Comparison of ENCODE assay signal across 16 mouse cellular contexts in genomic region chr9:104130141-104130755, GRCm38 (mm10). TPM values are rescaled to one million over a fixed set of nuclear protein-coding genes. Genes with fewer than 3 reads are reported as not detected.
A peak's percentile ranks its signal among the peaks of the same experiment; 100 is the strongest.
DNase-seq lines count a peak whose midpoint lies in the region; ATAC-seq and TF ChIP-seq lines count a peak whose summit lies in the region.
"Had no signal": no experiment of that assay in that cellular context is flagged by ENCODE, and none has a peak within 500 bp of the region (broad histone marks: within the 10 kb centered on the region; RNA-seq: fewer than 3 reads in every experiment).

No protein-coding gene starts in this region.

- no peaks in the 10 kb centered on the region for H3K27me3 ChIP-seq in liver, adult 2 months (ENCODE audit: control insufficient read depth, insufficient read depth, low read length)
- no peaks in the 10 kb centered on the region for H3K27me3 ChIP-seq in liver, embryonic 11.5 days (replicated peaks; ENCODE audit: control insufficient read depth, insufficient read depth, low read length)
- H3K27me3 ChIP-seq in heart, postnatal 0 days (ENCODE audit: control insufficient read depth, insufficient read depth, low read length) = no peaks in the 10 kb centered on the region
- H3K27me3 ChIP-seq: CH12.LX; hindbrain, embryonic 15.5 days; midbrain, embryonic 12.5 days had no signal

- no peak for TF ChIP-seq EP300 in heart, postnatal 0 days (IDR thresholded peaks at IDR 0.05; ENCODE audit: low read depth)

- no peaks in the 10 kb centered on the region for H3K9me3 ChIP-seq in liver, embryonic 11.5 days (ENCODE audit: control insufficient read depth, low read length)
- H3K9me3 ChIP-seq in heart, postnatal 0 days (replicated peaks; ENCODE audit: control insufficient read depth, low read length) = no peaks in the 10 kb centered on the region
- H3K9me3 ChIP-seq: hindbrain, embryonic 15.5 days; midbrain, embryonic 12.5 days had no signal

- ATAC-seq in liver, embryonic 11.5 days (replicated peaks; ENCODE audit: low FRiP score) = no peak
- peak; percentile 68; the same call in 1 of the 2 replicates for ATAC-seq in heart, postnatal 0 days (ENCODE audit: insufficient read depth, low read depth)
- ATAC-seq in erythroid progenitor cell, adult 5-6 weeks (replicated peaks; ENCODE audit: low FRiP score, poor library complexity, severe bottlenecking) = no peak

- TF ChIP-seq CTCF in liver, adult 2 months (IDR thresholded peaks at IDR 0.05; ENCODE audit: low read depth, low read length) = no peak
- no peak for TF ChIP-seq CTCF in heart, postnatal 0 days (IDR thresholded peaks at IDR 0.05; ENCODE audit: low read depth)

- no peaks in the 10 kb centered on the region for H3K79me2 ChIP-seq in liver, adult 2 months (ENCODE audit: control insufficient read depth, insufficient read depth, low read length)

- intact Hi-C loops in gastrocnemius, postnatal 14 days (cut with DNase I; ENCODE audit: low total_unique reads) = no loop called here

- WGBS in liver, adult 2 months = 79% methylated on average over 9 of the region's 9 CpGs
- WGBS in liver, embryonic 11.5 days = 88% methylated on average over 9 of the region's 9 CpGs
- WGBS in heart, postnatal 0 days = 55% methylated on average over 9 of the region's 9 CpGs

- no peak overlapping the region for H3K9ac ChIP-seq in liver, adult 2 months (ENCODE audit: low read depth, low read length)
- no peak overlapping the region for H3K9ac ChIP-seq in liver, embryonic 11.5 days (ENCODE audit: low read depth, low read length)
- H3K9ac ChIP-seq in heart, postnatal 0 days (replicated peaks; ENCODE audit: low read depth, low read length) = no peak overlapping the region
- H3K9ac ChIP-seq: hindbrain, embryonic 15.5 days; liver, embryonic 14.5 days; midbrain, embryonic 12.5 days had no signal

- H3K4me3 ChIP-seq in liver, adult 2 months (ENCODE audit: insufficient read depth, low read depth, low read length) = no peak overlapping the region
- no peak overlapping the region for H3K4me3 ChIP-seq in liver, embryonic 11.5 days (ENCODE audit: low read depth, low read length)
- no peak overlapping the region for H3K4me3 ChIP-seq in heart, postnatal 0 days (ENCODE audit: low read depth, low read length)
- H3K4me3 ChIP-seq: erythroblast, embryonic 14.5 days; hindbrain, embryonic 15.5 days; left cerebral cortex, adult 2 months; midbrain, embryonic 12.5 days had no signal

- no peaks in the 10 kb centered on the region for H3K4me1 ChIP-seq in liver, adult 2 months (ENCODE audit: control insufficient read depth, insufficient read depth, low read length)
- H3K4me1 ChIP-seq in liver, embryonic 11.5 days (replicated peaks; ENCODE audit: control insufficient read depth, insufficient read depth, low read length) = no peaks in the 10 kb centered on the region
- H3K4me1 ChIP-seq in heart, postnatal 0 days (ENCODE audit: control insufficient read depth, insufficient read depth) = no peaks in the 10 kb centered on the region

- no peak overlapping the region for H3K27ac ChIP-seq in liver, adult 2 months (replicated peaks; ENCODE audit: insufficient read depth, low read depth, low read length)
- H3K27ac ChIP-seq in liver, embryonic 11.5 days (ENCODE audit: low read depth, low read length) = no peak overlapping the region
- H3K27ac ChIP-seq in heart, postnatal 0 days (ENCODE audit: low read depth) = no peak overlapping the region
- H3K27ac ChIP-seq: hindbrain, embryonic 15.5 days; left cerebral cortex, adult 2 months; liver, embryonic 14.5 days; midbrain, embryonic 12.5 days had no signal

- no peak for TF ChIP-seq POLR2A in liver, adult 2 months (IDR thresholded peaks at IDR 0.05; ENCODE audit: extremely low read depth, insufficient read depth, low read length)

- peaks cover 28% of the 10 kb centered on the region for H3K36me3 ChIP-seq in liver, adult 2 months (ENCODE audit: control insufficient read depth, insufficient read depth, low read length)
- H3K36me3 ChIP-seq in liver, embryonic 11.5 days (ENCODE audit: control insufficient read depth, insufficient read depth, low read length) = no peaks in the 10 kb centered on the region
- peaks cover 6% of the 10 kb centered on the region; the same call in 1 of the 2 replicates for H3K36me3 ChIP-seq in heart, postnatal 0 days (replicated peaks; ENCODE audit: control insufficient read depth, insufficient read depth, low read length)
- H3K36me3 ChIP-seq: hindbrain, embryonic 15.5 days; midbrain, embryonic 12.5 days had no signal

- DNase-seq in liver, adult 2 months (ENCODE audit: extremely low read depth, low read depth, low spot score) = peak; percentile 51
- no peak for DNase-seq in liver, embryonic 11.5 days (ENCODE audit: low spot score)
- peak; percentile 32 for DNase-seq in gastrocnemius, postnatal 14 days
- peak; percentile 23 for DNase-seq in heart, postnatal 0 days (ENCODE audit: low spot score)
- peak; percentile 71 for DNase-seq in skeletal muscle tissue, adult 2 months (ENCODE audit: low read depth, low spot score)
- no peak for DNase-seq in embryo, embryonic 10 days (ENCODE audit: low spot score)
- DNase-seq: adrenal gland, postnatal 10 days; kidney, postnatal 14 days; thymus, postnatal 36 days had no signal

- no peak overlapping the region for H3K4me2 ChIP-seq in liver, embryonic 11.5 days
- H3K4me2 ChIP-seq in heart, postnatal 0 days (ENCODE audit: low read depth, low read length) = no peak overlapping the region
- H3K4me2 ChIP-seq: hindbrain, embryonic 15.5 days; midbrain, embryonic 12.5 days had no signal

RNA-seq across cellular contexts. Expression of gene Ackr4, which starts 3.5 kb away (rescaled TPM):
- 1.7 and 2.4 TPM in 2 replicates for total RNA-seq in liver, adult 2 months (2014; rRNA removed)
- 0.50 and 0.54 TPM in 2 replicates for polyA plus RNA-seq in liver, adult 2 months (2012; rRNA removed)
- polyA plus RNA-seq in liver, embryonic 11.5 days (2014; fragmentation: Nextera tagmentation; extraction: Ambion mirVana) = 0.80 and 0.94 TPM in 2 replicates
- 1 to 10 TPM; 1.9 to 2.7 TPM for total RNA-seq in gastrocnemius, postnatal 14 days (2021)
- 18.1 and 18.8 TPM in 2 replicates for total RNA-seq in heart, postnatal 0 days (2014; rRNA removed; ENCODE audit: low replicate concordance)
- polyA plus RNA-seq in heart, postnatal 0 days (2015; fragmentation: Nextera tagmentation; extraction: Ambion mirVana) = 6.4 and 6.7 TPM in 2 replicates
- 1.1 and 3.8 TPM in 2 replicates for total RNA-seq in erythroid progenitor cell, adult 5-6 weeks (2015; ENCODE audit: low replicate concordance)
- 1.1 TPM in 1 of 2 replicates, not detected in the other for total RNA-seq in erythroid progenitor cell, adult 5-6 weeks (2017; ENCODE audit: low replicate concordance)
- polyA plus RNA-seq: erythroblast, embryonic 14.5 days had no signal

Comparison
In these comparisons a context has a peak if more than half of its experiments do, and no peak if none do; other contexts are left out.
1. DNase-seq: peak in liver, adult 2 months (single experiment), gastrocnemius, postnatal 14 days (single experiment), heart, postnatal 0 days (single experiment) and skeletal muscle tissue, adult 2 months (single experiment); none in liver, embryonic 11.5 days (single experiment) and embryo, embryonic 10 days (single experiment).